ENCODE assay signal across 7 mouse cellular contexts in the genomic region with DNA sequence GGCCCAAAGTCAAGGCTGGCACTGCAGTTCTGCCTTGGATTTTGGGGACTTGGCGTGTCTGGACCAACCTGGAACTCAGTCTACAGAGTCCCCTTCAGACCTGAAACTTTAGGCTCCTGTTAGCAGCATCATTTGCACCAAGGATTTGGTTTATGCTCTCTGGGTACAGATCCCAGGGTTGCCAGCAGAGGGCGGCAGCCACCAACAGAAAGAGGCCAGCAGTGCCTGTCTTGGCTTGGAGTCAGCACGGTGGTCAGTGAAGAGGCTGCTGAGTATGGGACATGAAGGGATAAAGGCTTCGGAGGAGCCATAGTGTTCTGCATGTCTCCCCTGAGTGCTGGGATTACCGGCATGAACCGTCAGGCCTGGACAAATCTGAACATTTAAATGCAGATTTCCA. TPM values are rescaled to one million over a fixed set of nuclear protein-coding genes. Genes with fewer than 3 reads are reported as not detected.
A peak's percentile ranks its signal among the peaks of the same experiment; 100 is the strongest.
DNase-seq lines count a peak whose midpoint lies in the region; ATAC-seq and TF ChIP-seq lines count a peak whose summit lies in the region.

No protein-coding gene starts in this region.

- no peak overlapping the region for H3K27ac ChIP-seq in neural tube, embryonic 15.5 days (replicated peaks)
- no peak overlapping the region for H3K27ac ChIP-seq in midbrain, postnatal 0 days (ENCODE audit: low read depth, low read length)
- no peak overlapping the region for H3K27ac ChIP-seq in stomach, postnatal 0 days (replicated peaks)

- no peak for ATAC-seq in neural tube, embryonic 15.5 days (ENCODE audit: low FRiP score)
- ATAC-seq in midbrain, postnatal 0 days (ENCODE audit: low FRiP score): no peak
- no peak for ATAC-seq in stomach, postnatal 0 days (ENCODE audit: low FRiP score, low TSS enrichment)

- DNase-seq in neural tube, embryonic 10.5 days (ENCODE audit: extremely low spot score, low spot score): peak; percentile 85
- DNase-seq in brain, embryonic 14.5 days (ENCODE audit: low read depth): peak; percentile 81
- peak; percentile 23 to 43 for DNase-seq in gastrocnemius, adult 8-10 months (ENCODE audit: low spot score in 2 of 2)
- DNase-seq in layer of hippocampus, postnatal 25 days (ENCODE audit: extremely low spot score in 1 of 2, low spot score in 1 of 2): peak; percentile 53 to 79
- DNase-seq in midbrain, postnatal 0 days (ENCODE audit: low spot score): peak; percentile 82
- DNase-seq in stomach, postnatal 0 days (ENCODE audit: low spot score): peak; percentile 77

- TF ChIP-seq CTCF in brain, embryonic 14.5 days (IDR thresholded peaks at IDR 0.05; ENCODE audit: borderline replicate concordance, extremely low read depth, insufficient read depth, insufficient read length): peak; percentile 95
- peak; percentile 97 for TF ChIP-seq CTCF in midbrain, postnatal 0 days (IDR thresholded peaks at IDR 0.05)
- TF ChIP-seq CTCF in stomach, postnatal 0 days (IDR thresholded peaks at IDR 0.05; ENCODE audit: low read depth): peak; percentile 97

- H3K4me3 ChIP-seq in neural tube, embryonic 15.5 days (replicated peaks): no peak overlapping the region
- H3K4me3 ChIP-seq in midbrain, postnatal 0 days (ENCODE audit: low read depth, low read length): no peak overlapping the region
- H3K4me3 ChIP-seq in stomach, postnatal 0 days (ENCODE audit: low read depth, low read length): no peak overlapping the region

- peaks cover 6% of the 10 kb centered on the region; the same call in 1 of the 2 replicates for H3K27me3 ChIP-seq in neural tube, embryonic 15.5 days (replicated peaks)
- no peaks in the 10 kb centered on the region for H3K27me3 ChIP-seq in midbrain, postnatal 0 days (ENCODE audit: insufficient read depth, low read length)
- H3K27me3 ChIP-seq in stomach, postnatal 0 days (ENCODE audit: control insufficient read depth, insufficient read depth, low read length): no peaks in the 10 kb centered on the region

- 11% methylated on average over 6 of the region's 6 CpGs for WGBS in neural tube, embryonic 15.5 days
- WGBS in midbrain, postnatal 0 days: 7% methylated on average over 6 of the region's 6 CpGs
- 19% methylated on average over 6 of the region's 6 CpGs for WGBS in stomach, postnatal 0 days

- H3K9me3 ChIP-seq in neural tube, embryonic 15.5 days (replicated peaks): no peaks in the 10 kb centered on the region
- no peaks in the 10 kb centered on the region for H3K9me3 ChIP-seq in midbrain, postnatal 0 days (ENCODE audit: low read length)
- no peaks in the 10 kb centered on the region for H3K9me3 ChIP-seq in stomach, postnatal 0 days (ENCODE audit: control insufficient read depth, low read length)

- TF ChIP-seq POLR2A in brain, embryonic 14.5 days (IDR thresholded peaks at IDR 0.05; ENCODE audit: borderline replicate concordance, extremely low read depth, insufficient read depth, insufficient read length, poor library complexity, severe bottlenecking): no peak

- no peaks in the 10 kb centered on the region for H3K36me3 ChIP-seq in neural tube, embryonic 15.5 days
- H3K36me3 ChIP-seq in midbrain, postnatal 0 days (ENCODE audit: insufficient read depth, low read length): no peaks in the 10 kb centered on the region
- no peaks in the 10 kb centered on the region for H3K36me3 ChIP-seq in stomach, postnatal 0 days (ENCODE audit: control insufficient read depth, insufficient read depth, low read length)

- no peak for TF ChIP-seq EP300 in stomach, postnatal 0 days (optimal IDR thresholded peaks at IDR 0.05)

- peaks cover 20% of the 10 kb centered on the region for H3K4me1 ChIP-seq in neural tube, embryonic 15.5 days
- peaks cover 11% of the 10 kb centered on the region for H3K4me1 ChIP-seq in midbrain, postnatal 0 days (ENCODE audit: insufficient read depth, low read length)
- 0 out of 2 replicates have a peak, but pooled peaks cover 5% of the 10 kb centered on the region for H3K4me1 ChIP-seq in stomach, postnatal 0 days (replicated peaks; ENCODE audit: control insufficient read depth, insufficient read depth)

- H3K9ac ChIP-seq in neural tube, embryonic 15.5 days (replicated peaks): no peak overlapping the region
- H3K9ac ChIP-seq in midbrain, postnatal 0 days (replicated peaks; ENCODE audit: low read length, poor library complexity, severe bottlenecking): no peak overlapping the region
- no peak overlapping the region for H3K9ac ChIP-seq in stomach, postnatal 0 days (ENCODE audit: low read length)

- no peak overlapping the region for H3K4me2 ChIP-seq in neural tube, embryonic 15.5 days
- H3K4me2 ChIP-seq in midbrain, postnatal 0 days (ENCODE audit: low read depth, low read length, poor library complexity, severe bottlenecking): no peak overlapping the region
- no peak overlapping the region for H3K4me2 ChIP-seq in stomach, postnatal 0 days (replicated peaks; ENCODE audit: low read depth)

RNA-seq across cellular contexts. Expression of a gene that starts 3.4 kb away (rescaled TPM):
- polyA plus RNA-seq in neural tube, embryonic 15.5 days (2015; fragmentation: Nextera tagmentation; extraction: Ambion mirVana): 4.9 and 5.5 TPM in 2 replicates
- 5.9 and 7.1 TPM in 2 replicates for polyA plus RNA-seq in brain, embryonic 14.5 days (2012; rRNA removed)
- 1 to 10 TPM; 2.1 to 2.7 (median 2.4) TPM for total RNA-seq in gastrocnemius, adult 8-10 months (2022)
- 1 to 10 TPM; 2.0 to 2.2 TPM for total RNA-seq in layer of hippocampus, postnatal 25 days (2021)
- total RNA-seq in midbrain, postnatal 0 days (2014; rRNA removed): 2.3 and 2.6 TPM in 2 replicates
- 2.4 and 3.4 TPM in 2 replicates for polyA plus RNA-seq in midbrain, postnatal 0 days (2015; fragmentation: Nextera tagmentation; extraction: Ambion mirVana)
- polyA plus RNA-seq in stomach, postnatal 0 days (2015; fragmentation: Nextera tagmentation; extraction: Ambion mirVana): 7.8 and 8.9 TPM in 2 replicates

RNA-seq across cellular contexts. Expression of a gene that starts 32.1 kb away (rescaled TPM):
- 22.3 and 25.6 TPM in 2 replicates for polyA plus RNA-seq in neural tube, embryonic 15.5 days (2015; fragmentation: Nextera tagmentation; extraction: Ambion mirVana)
- 54.5 and 57.9 TPM in 2 replicates for polyA plus RNA-seq in brain, embryonic 14.5 days (2012; rRNA removed)
- total RNA-seq in gastrocnemius, adult 8-10 months (2022): 10 to 100 TPM; 20.8 to 28.2 (median 25.6) TPM
- total RNA-seq in layer of hippocampus, postnatal 25 days (2021): 10 to 100 TPM; 29.7 to 41.3 TPM
- 30.4 and 36.0 TPM in 2 replicates for total RNA-seq in midbrain, postnatal 0 days (2014; rRNA removed)
- 12.2 and 14.3 TPM in 2 replicates for polyA plus RNA-seq in midbrain, postnatal 0 days (2015; fragmentation: Nextera tagmentation; extraction: Ambion mirVana)
- polyA plus RNA-seq in stomach, postnatal 0 days (2015; fragmentation: Nextera tagmentation; extraction: Ambion mirVana): 15.2 and 16.1 TPM in 2 replicates

Comparison
In these comparisons a context has a peak if more than half of its experiments do, and no peak if none do; other contexts are left out.
1. DNase-seq: peak in every context shown above with its lines; median percentile 85 in neural tube, embryonic 10.5 days; 82 in midbrain, postnatal 0 days; 81 in brain, embryonic 14.5 days; 77 in stomach, postnatal 0 days; 66 in layer of hippocampus, postnatal 25 days; 33 in gastrocnemius, adult 8-10 months.